Mouse (Mus musculus): Measurements from ENCODE around the gene Rnf6.
"Not testable (repeated sequence)": the region's sequence is repeated elsewhere in the genome, so short reads cannot be mapped to it uniquely, and the experiment has no call there.

Rnf6 gene

DNA sequence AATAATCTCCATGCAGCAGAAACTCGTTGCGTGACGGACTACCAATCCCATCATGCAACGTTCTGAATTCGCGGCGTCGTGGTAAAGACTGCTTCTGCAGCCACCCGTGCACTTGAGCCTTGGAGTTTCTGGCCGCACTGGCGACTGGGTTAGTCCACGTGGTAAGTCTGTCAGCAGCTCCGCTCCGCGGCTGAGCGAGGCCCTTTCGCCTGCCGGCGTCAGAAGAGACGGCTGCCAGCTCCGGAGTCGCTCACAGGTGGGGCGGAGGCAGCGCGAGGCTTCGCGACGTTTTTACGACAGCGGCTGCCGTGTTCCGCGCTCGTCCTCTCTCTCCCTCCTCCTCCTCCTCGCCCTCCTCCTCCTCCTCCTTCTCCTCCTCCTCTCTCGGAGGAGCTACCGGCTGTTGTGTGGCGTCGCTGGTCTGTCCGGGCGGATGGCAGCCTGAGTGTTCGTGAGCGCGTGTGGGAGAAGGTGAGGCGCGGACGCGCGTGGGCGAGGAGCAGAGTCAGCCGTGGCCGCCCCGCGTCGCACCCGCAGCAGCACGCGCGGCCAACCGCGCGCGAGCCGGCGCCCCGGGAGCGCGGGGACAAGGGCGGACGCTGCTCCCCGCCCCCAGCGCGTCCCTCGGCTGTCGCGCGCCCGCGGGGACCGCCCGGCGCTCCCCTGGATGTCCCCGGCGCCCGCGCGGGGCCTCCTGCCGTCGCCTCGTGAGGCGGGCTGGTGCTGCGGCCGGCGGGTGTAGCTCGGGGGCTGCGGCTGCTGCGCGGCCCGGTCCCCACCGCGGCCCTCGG, 9.7 kb upstream of the Rnf6 start, which contains the start of gene Cdk8:
TSS of gene Cdk8 (plus strand) at position 367 of the 791 bp plus-strand sequence.
- DNase-seq (ENCODE audit: low spot score in 2 of 2) = peak; percentile 88 to 91

GRCm38 (mm10) chr5:146229869-146230650, 8.7 kb upstream of the Rnf6 start:
- DNase-seq (ENCODE audit: low spot score in 2 of 2) = no peak

DNA sequence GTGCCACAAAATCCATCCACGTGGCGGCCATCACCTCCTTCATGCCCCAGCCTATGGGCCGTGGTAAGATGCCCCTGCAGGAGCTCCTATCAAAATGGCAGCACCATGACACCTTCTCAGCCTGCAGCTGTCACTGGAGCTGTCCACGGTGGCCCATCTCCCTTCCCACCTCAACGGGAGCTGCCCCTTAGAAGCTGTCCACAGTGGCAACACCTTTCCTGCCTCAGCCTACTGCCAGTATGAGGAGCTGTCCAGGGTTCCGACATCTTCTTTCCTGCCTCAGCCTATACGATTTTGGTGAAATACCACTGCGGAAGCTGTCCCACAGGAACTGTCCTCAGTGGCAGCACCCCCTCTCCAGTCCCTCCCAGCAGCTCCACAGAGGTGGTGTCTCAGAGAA, 6.1 kb upstream of the Rnf6 start:
- DNase-seq (ENCODE audit: low spot score in 2 of 2) = no peak

- no peak for DNase-seq (ENCODE audit: low spot score in 2 of 2)
These were observed 2.4 kb upstream of the Rnf6 start for GRCm38 (mm10) chr5:146223786-146224185.

- no peak for DNase-seq (ENCODE audit: low spot score in 2 of 2)
These were observed 367 bp upstream of the Rnf6 start for GRCm38 (mm10) chr5:146221722-146222121.

DNA sequence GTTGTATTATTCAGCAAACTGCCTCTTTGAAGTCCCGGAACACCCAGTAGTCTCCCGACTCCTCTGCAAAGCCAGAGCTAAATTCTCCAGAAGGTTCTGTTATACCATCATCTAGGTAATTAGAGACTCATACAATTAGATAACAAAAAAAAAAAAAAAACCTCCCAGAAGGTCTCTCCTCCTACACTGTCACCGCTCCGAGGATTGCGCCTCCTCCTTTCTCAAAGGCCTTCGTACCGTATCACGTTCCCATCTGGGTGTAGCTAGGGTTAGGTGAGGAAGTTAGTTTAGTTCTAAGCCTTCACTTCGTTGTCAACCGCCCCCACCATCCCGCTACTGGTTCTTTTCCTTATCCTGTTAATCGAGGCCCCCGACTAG, 865 bp downstream of the Rnf6 start:
- DNase-seq (ENCODE audit: low spot score in 2 of 2) = no peak

DNA sequence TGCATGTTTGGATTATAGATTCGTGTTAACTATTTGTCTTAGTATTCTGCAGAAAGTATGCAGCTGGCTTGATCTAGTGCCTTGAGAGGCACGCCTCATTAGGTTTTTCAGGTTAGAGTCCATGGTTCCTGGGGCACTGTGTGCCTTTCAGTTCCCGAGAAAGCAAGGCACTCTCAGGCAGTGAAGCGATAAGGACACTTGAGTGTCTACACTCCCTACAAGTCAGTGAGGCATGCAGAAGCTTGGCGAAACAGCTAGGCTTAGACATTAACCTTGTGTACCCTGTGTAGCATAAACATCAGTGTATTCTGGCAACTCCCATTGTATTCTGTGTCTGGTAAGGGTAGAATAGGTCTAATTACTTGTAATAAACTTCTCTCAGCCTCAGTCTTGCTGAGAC, 15.8 kb downstream of the Rnf6 start:
- DNase-seq (ENCODE audit: low spot score in 2 of 2) = no peak

DNA sequence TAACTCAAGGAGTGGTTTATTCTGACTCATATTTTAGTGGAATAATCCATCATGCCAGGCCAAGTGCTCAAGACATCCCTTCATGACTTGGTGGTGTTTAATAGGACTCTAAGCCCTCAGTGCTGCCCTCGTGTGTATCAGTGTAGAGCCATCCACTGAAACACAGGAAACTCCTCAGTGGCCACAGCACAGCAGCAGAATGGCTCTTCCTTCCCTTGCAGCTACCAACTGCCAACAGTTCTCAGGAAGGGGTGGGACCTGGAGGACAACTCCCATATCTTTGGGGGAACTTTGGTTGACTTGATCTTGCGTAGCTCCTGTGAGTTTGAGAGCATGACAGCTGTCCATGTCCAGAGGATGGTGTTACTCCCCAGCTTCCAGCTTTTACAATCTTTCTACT, 17.4 kb downstream of the Rnf6 start:
- no peak for DNase-seq (ENCODE audit: low spot score in 2 of 2)

DNA sequence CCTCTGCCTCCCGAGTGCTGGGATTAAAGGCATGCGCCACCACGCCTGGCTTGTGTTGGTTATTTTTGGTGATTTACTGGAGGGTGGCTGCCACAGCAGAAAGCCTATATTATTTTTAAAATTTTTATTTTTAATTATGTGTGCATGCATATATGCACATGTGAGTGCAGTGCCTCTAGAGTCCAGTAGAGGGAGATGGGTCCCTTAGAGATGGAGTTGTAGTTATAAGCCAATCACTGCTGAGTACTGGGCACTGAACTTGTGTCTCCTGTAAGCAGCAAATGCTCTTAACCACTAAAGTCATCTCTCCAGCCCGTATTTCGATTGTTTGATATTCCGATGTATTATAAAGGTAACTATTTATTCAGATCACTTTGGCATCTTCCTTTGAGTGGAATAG, 20.8 kb downstream of the Rnf6 start:
- no peak for DNase-seq (ENCODE audit: low spot score in 2 of 2)

- DNase-seq (ENCODE audit: low spot score in 2 of 2) = no peak
These were observed 21.8 kb downstream of the Rnf6 start for GRCm38 (mm10) chr5:146199540-146199939.

DNA sequence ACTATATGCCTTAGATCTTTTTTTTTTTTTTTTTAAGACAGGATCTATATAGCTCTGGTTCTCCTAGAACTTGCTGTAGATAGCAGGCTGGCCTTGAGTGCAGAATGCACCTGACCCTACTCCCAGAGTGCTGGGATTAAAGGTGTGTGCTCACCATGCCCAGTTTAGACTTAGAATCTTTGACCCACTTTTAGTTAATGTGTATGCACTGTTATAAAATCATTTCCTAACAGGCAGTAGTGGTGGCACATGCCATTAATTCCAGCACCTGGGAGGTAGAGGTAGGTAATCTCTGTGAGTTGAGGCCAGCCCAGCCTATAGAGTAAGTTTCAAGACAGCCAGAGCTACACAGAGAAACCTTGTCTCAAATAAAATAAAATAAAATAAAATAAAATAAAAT, 22.3 kb downstream of the Rnf6 start:
- DNase-seq (ENCODE audit: low spot score in 2 of 2) = no peak

DNA sequence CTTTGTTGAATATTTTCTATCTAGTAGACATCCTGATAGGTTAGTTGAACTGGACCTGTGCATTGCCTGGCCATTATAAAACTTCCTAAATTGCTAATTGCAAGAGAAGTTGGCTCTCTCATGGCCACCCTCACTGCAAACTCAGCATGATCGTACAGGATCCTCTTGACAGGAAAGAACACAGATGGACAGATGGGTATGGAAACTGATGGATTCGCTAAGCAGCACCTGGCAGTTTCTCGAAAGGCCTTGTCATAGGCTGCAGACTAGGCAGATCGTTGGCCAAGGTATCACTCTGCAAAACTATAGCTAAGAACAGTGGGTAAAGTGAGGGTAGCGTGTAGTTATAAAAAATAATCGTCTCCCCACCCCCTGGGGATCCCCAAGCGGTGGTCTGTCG, 28.0 kb downstream of the Rnf6 start:
- no peak for DNase-seq (ENCODE audit: low spot score in 2 of 2)

DNA sequence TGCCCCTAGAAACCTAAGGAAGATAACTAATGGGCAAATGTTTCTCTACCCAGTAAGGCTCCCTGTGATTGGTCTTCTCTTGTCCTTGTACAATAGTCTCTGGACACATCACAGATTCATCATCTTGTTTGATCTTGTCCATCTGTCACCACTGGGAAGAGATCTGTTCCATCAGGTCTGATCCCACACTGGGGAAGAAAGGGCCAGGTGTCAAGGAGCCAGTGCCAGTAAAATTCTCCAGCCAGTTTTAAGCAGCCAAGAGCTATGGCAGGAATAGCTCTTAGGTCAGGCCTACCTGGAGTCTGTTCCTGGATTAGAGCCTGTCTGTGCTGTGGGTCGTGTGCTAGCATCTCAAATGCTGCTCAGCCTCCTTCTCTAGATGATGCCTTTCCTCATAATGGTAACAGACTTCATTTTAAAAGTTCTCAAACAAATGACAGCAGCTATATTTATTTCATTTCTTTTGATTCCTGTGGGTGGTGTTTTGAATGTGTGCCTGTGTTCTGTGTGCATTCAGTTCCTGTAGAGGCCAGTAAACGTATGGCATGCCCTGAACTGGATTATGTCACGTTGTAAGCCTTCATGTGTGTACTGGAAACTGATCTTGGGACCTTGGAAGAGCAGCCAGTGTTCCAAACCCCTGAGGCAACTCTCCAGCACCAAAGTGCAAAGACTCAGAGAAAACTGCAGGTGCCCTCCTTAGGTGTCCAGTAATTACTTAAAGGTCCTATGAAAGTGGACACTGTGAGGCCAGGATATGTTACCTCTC, 30.7 kb downstream of the Rnf6 start:
- no peak for DNase-seq (ENCODE audit: low spot score in 2 of 2)

GRCm38 (mm10) chr5:146190093-146190492, 31.3 kb downstream of the Rnf6 start:
- DNase-seq (ENCODE audit: low spot score in 2 of 2) = no peak

DNA sequence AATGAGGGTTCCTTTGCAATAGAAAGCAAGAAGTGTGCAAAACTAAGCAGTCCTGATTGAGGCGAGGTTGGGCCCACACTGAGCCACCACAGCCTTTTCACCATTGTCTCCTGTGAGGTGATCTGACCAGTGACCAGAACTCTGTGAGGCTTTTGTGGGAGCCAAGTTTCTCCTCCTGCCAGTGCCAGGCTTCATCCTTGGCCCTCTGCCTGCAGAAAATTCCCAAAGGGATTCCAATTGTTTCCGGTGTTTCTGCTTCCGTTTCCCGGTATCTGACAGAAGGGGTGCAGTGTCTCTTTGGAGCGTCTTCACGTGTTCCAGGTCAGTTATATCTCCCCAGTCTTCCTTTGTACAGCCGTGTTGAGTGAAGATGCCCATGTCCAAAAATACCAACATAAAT, 32.6 kb downstream of the Rnf6 start:
- DNase-seq (ENCODE audit: low spot score in 2 of 2) = no peak

GRCm38 (mm10) chr5:146188144-146188543, 33.2 kb downstream of the Rnf6 start:
- no peak for DNase-seq (ENCODE audit: low spot score in 2 of 2)

DNA sequence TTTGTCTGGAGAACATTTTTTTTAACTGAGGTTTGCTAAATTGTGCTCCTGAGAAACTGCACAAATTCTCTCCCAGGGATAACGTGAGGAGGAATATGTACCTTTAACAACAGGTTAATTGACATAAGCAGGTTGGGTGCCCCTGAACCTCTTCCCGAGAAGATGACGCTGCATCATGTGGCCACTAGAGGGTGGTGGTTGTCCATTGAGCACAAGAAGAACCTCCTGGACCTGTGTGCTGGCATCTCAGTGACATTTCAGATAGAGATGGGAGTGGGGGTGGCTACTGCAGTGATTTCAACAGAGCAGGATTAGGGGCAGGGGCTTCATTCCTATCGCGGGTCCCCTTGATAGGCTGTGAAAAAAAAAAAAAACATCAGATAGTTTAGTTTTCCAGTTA, 33.9 kb downstream of the Rnf6 start:
- not testable (repeated sequence) for DNase-seq (ENCODE audit: low spot score in 2 of 2)

GRCm38 (mm10) chr5:146185204-146185603, 36.2 kb downstream of the Rnf6 start, which contains the start of gene 1700001J03Rik:
1700001J03Rik (minus strand) TSS chr5:146185304.
- DNase-seq (ENCODE audit: low spot score in 2 of 2) = not testable (repeated sequence)

DNA sequence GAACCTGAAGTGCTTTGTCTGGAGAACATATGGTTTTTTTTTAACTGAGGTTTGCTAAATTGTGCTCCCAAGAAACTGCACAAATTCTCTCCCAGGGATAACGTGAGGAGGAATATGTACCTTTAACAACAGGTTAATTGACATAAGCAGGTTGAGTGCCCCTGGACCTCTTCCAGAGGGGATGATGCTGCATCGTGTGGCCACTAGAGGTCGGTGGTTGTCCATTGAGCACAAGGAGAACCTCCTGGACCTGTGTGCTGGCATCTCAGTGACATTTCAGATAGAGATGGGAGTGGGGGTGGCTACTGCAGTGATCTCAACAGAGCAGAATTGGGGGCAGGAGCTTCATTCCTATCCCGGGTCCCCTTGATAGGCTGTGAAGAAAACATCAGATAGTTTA, 48.6 kb downstream of the Rnf6 start:
- not testable (repeated sequence) for DNase-seq (ENCODE audit: low spot score in 2 of 2)

DNA sequence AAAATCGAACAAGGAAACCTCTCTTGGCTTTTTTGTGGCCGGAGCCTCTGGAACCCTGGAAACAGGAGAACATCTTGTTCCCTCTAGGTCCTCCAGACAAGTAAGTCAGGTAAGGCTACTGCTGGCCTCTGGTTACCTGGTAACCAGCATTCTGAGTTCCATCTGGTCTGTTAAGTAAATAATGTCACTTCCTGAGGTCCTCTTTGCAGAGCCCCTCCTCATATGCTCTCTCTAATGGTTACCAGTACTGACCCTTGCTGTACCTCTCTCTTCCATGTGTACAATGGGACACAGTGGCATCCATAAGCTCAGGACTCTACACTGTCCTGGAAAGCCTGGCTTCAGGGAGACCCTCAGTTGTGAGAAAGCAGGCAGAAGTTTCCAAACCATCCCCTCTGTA, 50.7 kb downstream of the Rnf6 start, which contains the start of gene Gm6309:
TSS of gene Gm6309 (minus strand) at position 101 of the 400 bp plus-strand sequence.
- DNase-seq (ENCODE audit: low spot score in 2 of 2) = not testable (repeated sequence)

GRCm38 (mm10) chr5:146160439-146160838, 60.9 kb downstream of the Rnf6 start, which contains the start of gene Gm5565:
Gm5565 (minus strand) TSS chr5:146160539.
- DNase-seq (ENCODE audit: low spot score in 2 of 2) = not testable (repeated sequence)
